Mouse (Mus musculus): ENCODE data around the gene Rara.

Gene Rara

GRCm38 (mm10) chr11:98938701-98939083, 11.1 kb downstream of the Rara start:
- no peak for DNase-seq

GRCm38 (mm10) chr11:98939084-98939952, 11.7 kb downstream of the Rara start:
- no peak for DNase-seq

- no peak for DNase-seq
These were observed 12.5 kb downstream of the Rara start for GRCm38 (mm10) chr11:98939953-98940641.

- DNase-seq: no peak
These were observed 13.2 kb downstream of the Rara start for GRCm38 (mm10) chr11:98940776-98941175.

GRCm38 (mm10) chr11:98941341-98941825, 13.8 kb downstream of the Rara start:
- DNase-seq: peak; percentile 88 to 91

GRCm38 (mm10) chr11:98941826-98942550, 14.4 kb downstream of the Rara start:
- peak; percentile 88 to 89 for DNase-seq

- no peak for DNase-seq
These were observed 14.9 kb downstream of the Rara start for GRCm38 (mm10) chr11:98942555-98942922.

GRCm38 (mm10) chr11:98942923-98943641, 15.5 kb downstream of the Rara start:
- DNase-seq: peak; percentile 79 to 88

GRCm38 (mm10) chr11:98943741-98944461, 16.3 kb downstream of the Rara start:
- DNase-seq: peak in 1 of 2 experiments; percentile 66

GRCm38 (mm10) chr11:98944897-98945604, 17.4 kb downstream of the Rara start:
- no peak for DNase-seq

GRCm38 (mm10) chr11:98945605-98945977, 18.0 kb downstream of the Rara start:
- peak; percentile 94 to 96 for DNase-seq

GRCm38 (mm10) chr11:98947969-98948569, 20.5 kb downstream of the Rara start:
- DNase-seq: no peak

- peak in 1 of 2 experiments; percentile 6 for DNase-seq
These were observed 21.8 kb downstream of the Rara start for GRCm38 (mm10) chr11:98949242-98949957.

GRCm38 (mm10) chr11:98949958-98950460, 22.4 kb downstream of the Rara start:
- DNase-seq: peak; percentile 80 to 89

GRCm38 (mm10) chr11:98950484-98950883, 22.9 kb downstream of the Rara start:
- DNase-seq: peak in 1 of 2 experiments; percentile 9

- peak; percentile 94 to 96 for DNase-seq
These were observed 23.6 kb downstream of the Rara start for GRCm38 (mm10) chr11:98951026-98951906.

GRCm38 (mm10) chr11:98952111-98952510, 24.5 kb downstream of the Rara start:
- DNase-seq: no peak

- peak in 1 of 2 experiments; percentile 8 for DNase-seq
These were observed 25.1 kb downstream of the Rara start for GRCm38 (mm10) chr11:98952736-98953135.

- DNase-seq: peak in 1 of 2 experiments; percentile 5
These were observed 25.7 kb downstream of the Rara start for GRCm38 (mm10) chr11:98953361-98953760.
